Mouse (Mus musculus): ENCODE measurements at regions not wholly inside any gene's neighbourhood (a gene's known extent, or its start where the extent isn't known, plus 50 kb on each side); places are given as distances from the start of the nearest gene placed in this dataset.

GRCm38 (mm10) chr1:89207306-89207705 lies 137.1 kb downstream of the Sh3bp4 start:
- DNase-seq (ENCODE audit: low spot score in 2 of 2): peak; percentile 62 to 67

DNA sequence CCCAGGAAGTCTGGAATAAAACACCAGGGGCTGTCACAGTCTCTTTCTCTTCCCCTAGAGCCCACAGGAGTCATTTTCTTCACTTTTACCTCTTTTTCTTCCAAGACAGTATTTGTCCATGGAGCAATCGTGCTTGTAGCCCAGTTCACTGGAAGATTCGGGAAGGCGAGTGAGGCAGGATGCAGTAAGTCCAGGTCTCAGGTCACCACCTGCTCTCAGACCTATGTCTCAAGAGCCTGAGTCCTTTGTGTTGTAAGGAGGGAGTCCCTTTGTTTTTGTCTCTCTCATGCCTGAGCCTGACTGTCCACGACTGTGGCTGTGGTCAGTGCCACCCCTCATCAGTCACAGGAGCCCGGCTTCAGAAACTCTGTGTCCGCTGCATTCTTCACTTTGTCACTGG lies 140.9 kb downstream of the Sh3bp4 start:
- DNase-seq (ENCODE audit: low spot score in 2 of 2): no peak

- no peak for DNase-seq (ENCODE audit: low spot score in 2 of 2)
Measured at GRCm38 (mm10) chr1:89228426-89228825, 158.2 kb downstream of the Sh3bp4 start.

DNA sequence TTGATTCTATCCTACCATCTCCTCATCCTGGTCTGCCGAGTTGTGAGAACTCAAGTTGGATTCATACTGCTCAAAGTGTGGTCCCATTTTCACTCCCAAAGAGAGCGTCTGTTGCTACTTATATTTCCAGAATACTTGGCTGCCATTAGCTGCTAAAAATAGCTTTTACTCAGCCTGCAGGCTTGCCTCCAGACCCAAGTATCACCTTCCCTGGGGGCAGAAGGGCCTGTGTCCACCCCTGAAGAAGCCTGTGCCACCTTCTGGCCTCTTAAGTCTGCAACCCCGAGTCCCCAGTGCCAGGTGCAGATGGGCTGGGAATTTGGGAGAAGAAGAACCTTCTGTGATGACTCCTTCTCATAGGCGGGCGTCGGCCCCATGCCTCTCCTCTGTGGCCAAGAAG lies 161.5 kb downstream of the Sh3bp4 start:
- no peak for DNase-seq (ENCODE audit: low spot score in 2 of 2)

GRCm38 (mm10) chr1:89232391-89232790 lies 162.2 kb downstream of the Sh3bp4 start:
- DNase-seq (ENCODE audit: low spot score in 2 of 2): no peak

DNA sequence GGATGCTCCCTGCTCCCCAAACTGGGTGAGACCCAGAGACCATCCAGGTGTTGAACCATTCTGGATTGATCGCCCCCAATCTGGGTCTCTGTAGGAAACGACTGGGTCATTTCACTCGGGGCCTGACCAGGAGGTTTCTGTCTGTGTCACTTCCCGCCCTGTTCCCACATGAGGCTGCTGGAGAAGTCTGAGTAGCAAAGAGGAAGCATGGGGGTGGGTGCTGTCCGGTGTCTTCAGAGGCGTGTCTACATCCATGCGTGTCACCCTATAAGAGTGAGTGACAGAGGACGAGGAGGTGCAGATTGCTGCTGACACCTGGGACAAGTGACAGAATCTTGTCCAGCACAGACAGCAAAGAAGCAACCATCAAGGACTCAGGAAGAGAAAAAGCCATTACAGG lies 164.7 kb downstream of the Sh3bp4 start:
- DNase-seq (ENCODE audit: low spot score in 2 of 2): no peak

- DNase-seq (ENCODE audit: low spot score in 2 of 2): peak; percentile 84 to 92
Measured at GRCm38 (mm10) chr1:89235296-89235695, 165.1 kb downstream of the Sh3bp4 start.

GRCm38 (mm10) chr1:89237696-89238095 lies 167.5 kb downstream of the Sh3bp4 start:
- peak; percentile 64 to 78 for DNase-seq (ENCODE audit: low spot score in 2 of 2)

- peak in 1 of 2 experiments; percentile 38 for DNase-seq (ENCODE audit: low spot score in 2 of 2)
Measured at GRCm38 (mm10) chr1:89244598-89244997, 174.4 kb downstream of the Sh3bp4 start.

DNA sequence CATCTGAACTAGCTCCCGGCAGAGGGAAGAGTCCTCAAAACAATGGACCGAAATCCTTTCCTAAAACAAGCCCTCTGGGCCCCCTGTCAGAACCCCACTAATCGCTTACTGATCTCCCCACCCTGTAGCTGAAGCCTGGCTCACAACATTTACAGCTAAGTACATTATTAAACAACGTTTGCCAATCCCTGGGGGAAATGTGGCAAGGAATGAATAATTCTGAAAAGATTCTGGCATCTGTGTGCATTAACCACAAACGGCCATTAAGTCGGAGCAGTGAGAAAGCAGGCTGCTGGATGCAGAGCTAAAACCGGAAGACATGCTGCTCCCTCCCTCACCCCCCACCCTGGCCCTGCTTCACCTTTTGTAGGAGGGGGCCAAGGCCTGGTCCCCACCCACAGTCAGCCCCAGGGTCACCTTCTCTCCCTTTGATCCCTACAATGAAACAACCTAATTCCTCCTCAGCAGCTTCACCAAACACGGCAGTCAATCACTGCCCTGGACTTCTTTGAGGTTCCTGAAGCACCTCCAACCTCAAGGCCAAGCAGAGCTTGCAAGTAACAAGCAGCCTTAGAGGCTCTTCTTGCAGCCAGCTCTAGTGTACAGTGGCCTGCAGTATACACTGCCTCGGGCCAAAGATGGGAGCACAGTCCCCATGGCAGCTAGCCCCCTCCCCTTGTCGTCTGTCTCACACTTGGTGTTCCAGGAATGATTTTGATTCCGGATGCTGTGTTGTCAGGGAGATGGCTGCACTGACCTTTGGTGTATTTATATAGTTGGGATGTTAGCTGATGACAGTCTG lies 175.2 kb downstream of the Sh3bp4 start:
- DNase-seq (ENCODE audit: low spot score in 2 of 2): no peak

GRCm38 (mm10) chr1:89251753-89252152 lies 181.5 kb downstream of the Sh3bp4 start:
- no peak for DNase-seq (ENCODE audit: low spot score in 2 of 2)

- DNase-seq (ENCODE audit: low spot score in 2 of 2): no peak
Measured at GRCm38 (mm10) chr1:89252528-89252927, 182.3 kb downstream of the Sh3bp4 start.

DNA sequence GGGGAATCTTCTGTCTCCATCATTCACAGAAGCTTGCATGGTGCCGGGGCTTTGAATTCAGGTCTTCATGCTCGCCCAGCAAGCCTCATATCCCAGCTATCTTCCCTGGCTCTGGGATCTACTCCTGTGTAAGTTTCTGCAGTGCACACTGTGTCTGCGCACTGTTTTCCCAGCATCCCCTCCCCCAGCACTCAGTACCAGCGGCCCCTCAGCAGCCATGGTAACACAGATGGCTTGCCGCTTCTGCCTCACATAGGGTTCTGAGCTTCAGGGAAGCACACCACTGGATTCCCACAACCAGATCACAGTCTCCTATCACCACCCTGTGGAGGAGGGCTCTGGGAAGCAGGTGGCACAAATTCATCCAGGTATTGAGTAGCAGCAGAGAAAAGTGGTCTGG lies 187.7 kb downstream of the Sh3bp4 start:
- peak; percentile 51 to 55 for DNase-seq (ENCODE audit: low spot score in 2 of 2)

DNA sequence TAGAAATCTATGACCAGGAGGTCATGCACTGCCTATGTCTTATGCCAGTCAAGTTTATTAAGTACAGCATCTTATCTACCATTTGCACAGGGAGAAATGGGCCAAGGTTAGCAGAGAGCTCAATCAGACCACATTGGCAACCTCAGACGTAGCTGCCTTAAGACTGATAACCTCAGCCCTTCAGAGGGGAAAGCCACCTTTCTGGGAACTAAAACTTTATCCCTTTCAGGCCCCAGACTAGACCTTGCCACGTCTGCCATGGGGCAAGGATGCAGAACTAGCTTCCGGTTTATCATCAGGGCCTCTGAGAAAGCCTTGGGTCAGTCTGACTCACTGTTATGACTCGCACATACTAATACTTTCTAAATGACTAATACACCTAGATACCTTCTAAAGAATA lies 188.8 kb upstream of the Agap1 start:
- DNase-seq (ENCODE audit: low spot score in 2 of 2): no peak

GRCm38 (mm10) chr1:89268806-89269205 lies 185.8 kb upstream of the Agap1 start:
- DNase-seq (ENCODE audit: low spot score in 2 of 2): peak; percentile 36 to 41

DNA sequence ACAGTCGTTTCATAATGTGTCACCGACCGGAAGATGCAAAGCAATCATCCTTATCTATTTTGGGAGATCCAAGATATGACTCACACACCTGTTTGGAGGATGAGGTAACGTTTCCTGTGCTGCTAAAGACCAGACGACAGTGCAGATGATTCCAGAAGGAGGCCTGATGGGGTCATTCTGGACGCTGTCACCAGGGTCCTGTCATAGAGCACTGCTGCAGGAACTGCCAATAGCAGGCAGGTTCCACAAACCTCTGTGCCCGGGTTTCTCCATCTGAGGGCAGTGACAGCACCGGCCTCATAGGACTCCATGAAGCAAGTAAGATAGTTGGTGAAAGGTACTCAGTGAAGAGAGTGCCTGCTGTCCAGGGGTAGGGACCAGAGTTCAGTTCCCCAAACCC lies 182.9 kb upstream of the Agap1 start:
- no peak for DNase-seq (ENCODE audit: low spot score in 2 of 2)

DNA sequence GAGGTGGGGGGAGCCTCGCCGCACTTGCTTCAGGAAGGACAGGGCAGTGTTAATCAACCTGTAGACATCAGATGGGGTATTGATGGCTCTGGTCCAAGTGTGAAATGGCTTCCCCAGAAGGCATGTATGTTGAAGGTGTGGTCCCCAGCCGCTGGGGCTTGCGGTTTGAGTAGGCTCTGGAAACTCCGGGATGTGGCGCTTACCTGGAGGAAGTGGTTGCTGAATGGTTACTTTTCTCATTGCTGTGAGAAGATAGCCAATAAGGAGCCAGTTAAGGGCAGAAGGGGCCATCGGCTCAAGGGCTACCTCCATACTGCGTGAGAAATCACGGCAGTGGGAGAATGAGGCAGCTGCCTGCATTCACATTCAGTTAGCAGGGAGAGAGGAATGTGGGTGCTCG lies 181.6 kb upstream of the Agap1 start:
- no peak for DNase-seq (ENCODE audit: low spot score in 2 of 2)

- DNase-seq (ENCODE audit: low spot score in 2 of 2): no peak
Measured at GRCm38 (mm10) chr1:89273786-89274362, 180.7 kb upstream of the Agap1 start.

- no peak for DNase-seq (ENCODE audit: low spot score in 2 of 2)
Measured at GRCm38 (mm10) chr1:89279382-89279781, 175.2 kb upstream of the Agap1 start.

- no peak for DNase-seq (ENCODE audit: low spot score in 2 of 2)
Measured at GRCm38 (mm10) chr1:89281107-89281655, 173.4 kb upstream of the Agap1 start.

GRCm38 (mm10) chr1:89285041-89285440 lies 169.6 kb upstream of the Agap1 start:
- no peak for DNase-seq (ENCODE audit: low spot score in 2 of 2)

GRCm38 (mm10) chr1:89287136-89287795 lies 167.3 kb upstream of the Agap1 start:
- no peak for DNase-seq (ENCODE audit: low spot score in 2 of 2)

DNA sequence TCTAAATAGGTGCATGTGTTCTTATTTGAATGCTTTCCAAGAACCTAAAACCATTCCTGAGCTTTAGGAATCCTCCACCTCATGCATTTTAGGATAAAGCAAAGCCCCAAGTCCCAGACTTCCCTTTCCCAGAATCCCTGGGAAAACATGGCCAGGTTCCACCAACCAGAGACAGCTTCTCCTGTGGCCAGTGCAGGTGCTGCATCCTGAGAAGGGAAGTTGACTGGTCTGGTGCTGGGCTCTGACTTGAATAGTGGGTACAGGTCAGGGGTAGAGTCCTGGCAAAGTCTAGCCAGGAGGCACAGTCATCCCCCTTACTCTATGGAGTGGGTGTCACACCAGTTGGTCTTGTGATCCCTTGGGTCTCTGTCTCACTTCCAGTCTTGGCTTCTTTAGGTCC lies 166.6 kb upstream of the Agap1 start:
- no peak for DNase-seq (ENCODE audit: low spot score in 2 of 2)

Data from right cerebral cortex, postnatal 10 days (tissue).